Mouse (Mus musculus) kidney, adult 2 months (tissue): ENCODE measurements at regions not wholly inside any gene's neighbourhood (a gene's known extent, or its start where the extent isn't known, plus 50 kb on each side); places are given as distances from the start of the nearest gene placed in this dataset.

Experiments used
- DNase-seq: peaks from one replicate; pipeline ENCODE4 v3.0.0; 2021
- H3K27ac ChIP-seq: fragments of 200-500 bp; 2 replicates; pipeline ENCODE4 v1.5.1; 2012; ENCODE audit warnings: low read depth, low read length, control low read depth, inconsistent platforms; ENCODE audit not compliant: insufficient read depth
- H3K27me3 ChIP-seq: fragments of 200-500 bp; replicated peaks from 2 replicates; pipeline ENCODE4 v1.6.1; 2012; ENCODE audit warnings: mild to moderate bottlenecking, moderate library complexity, low read length, inconsistent platforms; ENCODE audit not compliant: control insufficient read depth, insufficient read depth
- H3K36me3 ChIP-seq: fragments of 200-500 bp; 2 replicates; pipeline ENCODE4 v1.6.1; 2012; ENCODE audit warnings: mild to moderate bottlenecking, moderate library complexity, low read length, inconsistent platforms; ENCODE audit not compliant: control insufficient read depth, insufficient read depth
- H3K4me1 ChIP-seq: fragments of 200-500 bp; 2 replicates; pipeline ENCODE4 v1.6.1; 2011; ENCODE audit warnings: low read length; ENCODE audit not compliant: control insufficient read depth, insufficient read depth
- H3K4me3 ChIP-seq: fragments of 200-500 bp; 2 replicates; pipeline ENCODE4 v1.5.1; 2011; ENCODE audit warnings: mild to moderate bottlenecking, low read depth, low read length, control low read depth; ENCODE audit not compliant: insufficient read depth
- CTCF ChIP-seq: fragments of 200-500 bp; conservative IDR thresholded peaks from 2 replicates; pipeline ENCODE4 v1.5.1; 2011; ENCODE audit warnings: low read depth, mild to moderate bottlenecking, control low read depth, low read length, moderate library complexity, mixed read lengths; ENCODE audit not compliant: insufficient read depth, insufficient read length
- POLR2A ChIP-seq: fragments of 200-500 bp; IDR thresholded peaks from one replicate; pipeline ENCODE4 v1.6.1; 2011; ENCODE audit warnings: low read depth, low read length, control low read depth
- WGBS: fragments of 180-500 bp; shearing (Covaris S2); methylation state at CpG from one replicate; pipeline ENCODE4 v1.1.7; 2018; 5-methylcytosine and 5-hydroxymethylcytosine counted together

GRCm38 (mm10) chr9:91456843-91457242, 91.2 kb upstream of the Zic1 start:
- Histone ChIP-seq H3K4me3 (no peak overlapping the region), H3K27ac (no peak overlapping the region), H3K36me3 (no peaks in the 10 kb centered on the region), H3K4me1 (no peaks in the 10 kb centered on the region), H3K27me3 (no peaks in the 10 kb centered on the region)
- 62% methylated on average over 5 of the region's 5 CpGs for WGBS
- TF ChIP-seq CTCF, result no peak
- TF ChIP-seq POLR2A, result no peak
- DNase-seq, result no peak

- DNase-seq, result no peak
- WGBS, result 59% methylated on average over 1 of the region's 1 CpGs
- no peaks in the 10 kb centered on the region for H3K27me3 ChIP-seq
- no peaks in the 10 kb centered on the region for H3K36me3 ChIP-seq
- TF ChIP-seq POLR2A (no peak), CTCF (no peak)
- no peak overlapping the region for H3K4me3 ChIP-seq
- no peaks in the 10 kb centered on the region for H3K4me1 ChIP-seq
- H3K27ac ChIP-seq, result no peak overlapping the region
Observed at GRCm38 (mm10) chr9:91456253-91456823, 90.7 kb upstream of the Zic1 start.

GRCm38 (mm10) chr9:91439106-91439505, 73.5 kb upstream of the Zic1 start:
- TF ChIP-seq CTCF, result no peak
- no peak for TF ChIP-seq POLR2A
- Histone ChIP-seq H3K27ac (no peak overlapping the region), H3K4me1 (no peaks in the 10 kb centered on the region), H3K4me3 (no peak overlapping the region), H3K36me3 (no peaks in the 10 kb centered on the region), H3K27me3 (no peaks in the 10 kb centered on the region)
- no peak for DNase-seq
- WGBS, result 67% methylated on average over 4 of the region's 4 CpGs
